Mouse (Mus musculus) MEL (cell line): ENCODE data around the gene Phf5a. TPM values are rescaled to one million over a fixed set of nuclear protein-coding genes. Genes with fewer than 3 reads are reported as not detected.

Experiments
- DNase-seq: peaks from one replicate; pipeline ENCODE4 v3.0.0; 2011; ENCODE audit warnings: low read depth, low spot score
- H3K27ac ChIP-seq: 2 replicates; pipeline ENCODE4 v1.5.1; 2012; ENCODE audit warnings: low read depth, mild to moderate bottlenecking, control low read depth, low read length, moderate library complexity; ENCODE audit not compliant: control insufficient read depth
- H3K27me3 ChIP-seq, 2 experiments: fragments of 150-350 bp in 1 of 2; sonication (generic) in 1 of 2; 2 replicates each; pipeline ENCODE4 v1.6.1; 2012; ENCODE audit warnings: low read length in 2 of 2, mild to moderate bottlenecking in 2 of 2, improper control_type of control experiment in 1 of 2, moderate library complexity in 1 of 2; ENCODE audit not compliant: insufficient read depth in 2 of 2, control insufficient read depth in 1 of 2
- H3K36me3 ChIP-seq, 2 experiments: 2 replicates each; pipeline ENCODE4 v1.6.1; 2012 to 2014; ENCODE audit warnings: low read length in 2 of 2, improper control_type of control experiment in 1 of 2, inconsistent platforms in 1 of 2, mild to moderate bottlenecking in 1 of 2; ENCODE audit not compliant: insufficient read depth in 2 of 2, control insufficient read depth in 1 of 2
- H3K4me1 ChIP-seq, 2 experiments: fragments of 150-350 bp in 1 of 2; sonication (generic) in 1 of 2; 2 replicates each; pipeline ENCODE4 v1.6.1; 2012; ENCODE audit warnings: low read length in 2 of 2, improper control_type of control experiment in 1 of 2, mild to moderate bottlenecking in 1 of 2; ENCODE audit not compliant: insufficient read depth in 2 of 2, control insufficient read depth in 1 of 2
- H3K4me3 ChIP-seq, 2 experiments: fragments of 150-350 bp in 1 of 2; sonication (generic) in 1 of 2; 2 replicates each; pipeline ENCODE4 v1.5.1; 2012; ENCODE audit warnings: low read depth in 2 of 2, low read length in 2 of 2, mild to moderate bottlenecking in 2 of 2, moderate library complexity in 2 of 2, control low read depth in 1 of 2, improper control_type of control experiment in 1 of 2; ENCODE audit not compliant: control insufficient read depth in 1 of 2, insufficient read depth in 1 of 2
- H3K79me2 ChIP-seq: 2 replicates; pipeline ENCODE4 v1.6.1; 2012; ENCODE audit warnings: mild to moderate bottlenecking, low read length, moderate library complexity; ENCODE audit not compliant: control insufficient read depth, poor library complexity, insufficient read depth
- H3K9ac ChIP-seq: 2 replicates; pipeline ENCODE4 v1.6.1; 2012; ENCODE audit warnings: low read depth, mild to moderate bottlenecking, control low read depth, low read length, moderate library complexity; ENCODE audit not compliant: control insufficient read depth, poor library complexity, severe bottlenecking
- H3K9me3 ChIP-seq: fragments of 150-350 bp; sonication (generic); replicated peaks from 2 replicates; pipeline ENCODE4 v1.6.1; 2012; ENCODE audit warnings: mild to moderate bottlenecking, low read length, improper control_type of control experiment, moderate library complexity; ENCODE audit not compliant: insufficient read depth
- BHLHE40 ChIP-seq: IDR thresholded peaks from 2 replicates; pipeline ENCODE4 v1.6.1; 2012; ENCODE audit warnings: low read depth, mild to moderate bottlenecking, inconsistent platforms, low read length, improper control_type of control experiment, borderline replicate concordance
- CHD2 ChIP-seq: IDR thresholded peaks from 2 replicates; pipeline ENCODE4 v1.6.1; 2011; ENCODE audit warnings: low read length, improper control_type of control experiment
- E2F4 ChIP-seq: IDR thresholded peaks from 2 replicates; pipeline ENCODE4 v1.6.1; 2011; ENCODE audit warnings: low read depth, low read length, improper control_type of control experiment, borderline replicate concordance
- GATA1 ChIP-seq: IDR thresholded peaks from 2 replicates; pipeline ENCODE4 v1.6.1; 2011; ENCODE audit warnings: low read depth, low read length, improper control_type of control experiment
- HCFC1 ChIP-seq: IDR thresholded peaks from 2 replicates; pipeline ENCODE4 v1.6.1; 2012; ENCODE audit warnings: low read depth, mild to moderate bottlenecking, inconsistent platforms, low read length, improper control_type of control experiment, moderate library complexity
- JUND ChIP-seq: IDR thresholded peaks from 2 replicates; pipeline ENCODE4 v1.6.1; 2011; ENCODE audit warnings: low read depth, mild to moderate bottlenecking, improper control_type of control experiment, low read length
- MAFK ChIP-seq: IDR thresholded peaks from 2 replicates; pipeline ENCODE4 v1.6.1; 2011; ENCODE audit warnings: low read depth, mild to moderate bottlenecking, low read length, improper control_type of control experiment, borderline replicate concordance
- MYC ChIP-seq: IDR thresholded peaks from 2 replicates; pipeline ENCODE4 v1.6.1; 2011; ENCODE audit warnings: low read depth, mild to moderate bottlenecking, low read length, improper control_type of control experiment, moderate library complexity
- NRF1 ChIP-seq: IDR thresholded peaks from 2 replicates; pipeline ENCODE4 v1.6.1; 2014; ENCODE audit warnings: low read depth, mild to moderate bottlenecking, inconsistent platforms, low read length, improper control_type of control experiment, moderate library complexity; ENCODE audit not compliant: poor library complexity, insufficient read depth, severe bottlenecking
- POLR2A ChIP-seq, 2 experiments: IDR thresholded peaks; 2 replicates each; pipeline ENCODE4 v1.6.1; 2011 to 2012; ENCODE audit warnings: low read length in 2 of 2, mild to moderate bottlenecking in 2 of 2, control low read depth in 1 of 2, improper control_type of control experiment in 1 of 2, low read depth in 1 of 2, moderate library complexity in 1 of 2; ENCODE audit not compliant: control insufficient read depth in 1 of 2, insufficient read depth in 1 of 2, poor library complexity in 1 of 2
- POLR2AphosphoS2 ChIP-seq: IDR thresholded peaks from 2 replicates; pipeline ENCODE4 v1.6.1; 2011; ENCODE audit warnings: low read length, improper control_type of control experiment
- POLR2AphosphoS5 ChIP-seq: IDR thresholded peaks from 2 replicates; pipeline ENCODE4 v1.6.1; 2012; ENCODE audit warnings: low read depth, borderline replicate concordance, mild to moderate bottlenecking, inconsistent platforms, low read length, moderate library complexity, mixed read lengths
- RAD21 ChIP-seq: IDR thresholded peaks from 2 replicates; pipeline ENCODE4 v1.6.1; 2011; ENCODE audit warnings: mild to moderate bottlenecking, low read depth, low read length, improper control_type of control experiment
- RCOR1 ChIP-seq: IDR thresholded peaks from 2 replicates; pipeline ENCODE4 v1.6.1; 2012; ENCODE audit warnings: low read depth, mild to moderate bottlenecking, inconsistent platforms, low read length, improper control_type of control experiment
- SIN3A ChIP-seq: IDR thresholded peaks from 2 replicates; pipeline ENCODE4 v1.6.1; 2012; ENCODE audit warnings: low read length, improper control_type of control experiment, inconsistent platforms
- SMC3 ChIP-seq: IDR thresholded peaks from 2 replicates; pipeline ENCODE4 v1.6.1; 2011; ENCODE audit warnings: low read depth, low read length, improper control_type of control experiment
- TBP ChIP-seq: IDR thresholded peaks from 2 replicates; pipeline ENCODE4 v1.8.0; 2011; ENCODE audit warnings: low read depth, low read length, improper control_type of control experiment
- TCF12 ChIP-seq: IDR thresholded peaks from 2 replicates; pipeline ENCODE4 v1.6.1; 2014; ENCODE audit warnings: low read depth, mild to moderate bottlenecking, inconsistent platforms, low read length, improper control_type of control experiment, moderate library complexity
- USF1 ChIP-seq: IDR thresholded peaks from 2 replicates; pipeline ENCODE4 v1.6.1; 2014; ENCODE audit warnings: low read depth, mild to moderate bottlenecking, inconsistent platforms, low read length, improper control_type of control experiment, moderate library complexity
- ZMIZ1 ChIP-seq: IDR thresholded peaks from 2 replicates; pipeline ENCODE4 v1.6.1; 2012; ENCODE audit warnings: low read depth, mild to moderate bottlenecking, inconsistent platforms, low read length, improper control_type of control experiment, moderate library complexity
- ZNF384 ChIP-seq: IDR thresholded peaks from 2 replicates; pipeline ENCODE4 v1.6.1; 2012; ENCODE audit warnings: low read depth, mild to moderate bottlenecking, inconsistent platforms, low read length, improper control_type of control experiment
- polyA plus RNA-seq, 2 experiments: library from polyadenylated mRNA; stranded (reverse) in 1 of 2; unstranded in 1 of 2; fragments of >175 nt in 1 of 2; fragments of >200 nt in 1 of 2; gene quantifications; 2 replicates each; pipeline versions ENCODE4 v1.2.1 to v1.2.4; 2012; ENCODE audit warnings: low replicate concordance in 2 of 2, low read depth in 1 of 2; ENCODE audit not compliant: insufficient read length in 2 of 2, insufficient read depth in 1 of 2, missing spikeins in 1 of 2
- total RNA-seq: library from RNA; depleted of rRNA; stranded (reverse); fragments of 300-350 nt; gene quantifications from 2 replicates; pipeline ENCODE4 v1.2.3, GENCODE M21; 2012

The Phf5a gene
- total and polyA plus RNA-seq, 3 experiments, result 128 to 164 TPM; not detected in 1

DNA sequence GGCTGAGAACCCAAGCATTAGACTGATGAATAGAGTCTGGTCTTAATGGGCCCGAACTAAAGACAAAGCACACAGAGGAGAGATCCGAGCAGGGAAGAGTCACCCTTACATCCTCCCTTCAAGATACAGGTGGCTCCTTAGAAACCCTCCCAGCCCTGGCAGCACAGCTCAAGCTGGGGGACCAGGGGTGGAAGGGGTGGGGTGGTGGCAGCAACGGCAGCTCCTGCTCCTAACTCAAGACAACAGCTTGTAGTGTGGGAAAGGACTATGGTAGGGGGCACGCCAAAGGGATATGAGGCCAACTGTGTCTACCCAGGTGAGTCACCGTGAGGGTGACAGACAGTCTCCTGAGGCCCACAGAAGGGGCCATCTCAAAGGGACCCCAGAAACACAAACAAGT, 23.9 kb downstream of the Phf5a start:
- H3K36me3 ChIP-seq, result peaks cover 0 to 6% of the 10 kb centered on the region in 2 experiments; a peak in 2 of 4 replicates
- DNase-seq, result no peak

GRCm38 (mm10) chr15:81847161-81847560, 24.6 kb downstream of the Phf5a start:
- no peak for DNase-seq
- H3K9me3 ChIP-seq, result no peaks in the 10 kb centered on the region
- H3K4me1 ChIP-seq, result no peaks in the 10 kb centered on the region
- no peaks in the 10 kb centered on the region for H3K27me3 ChIP-seq
- H3K79me2 ChIP-seq, result peaks cover 12% of the 10 kb centered on the region
- H3K4me3 ChIP-seq, result no peak overlapping the region
- TF ChIP-seq USF1, result no peak
- no peak for TF ChIP-seq CHD2
- TF ChIP-seq SIN3A, result no peak
- TF ChIP-seq POLR2A (IDR thresholded peaks at IDR 0.05; ENCODE audit: control insufficient read depth in 1 of 2, insufficient read depth in 1 of 2, low read depth in 1 of 2, low read length in 2 of 2, poor library complexity in 1 of 2), result no peak
- no peak for TF ChIP-seq GATA1
- no peak for TF ChIP-seq POLR2AphosphoS2
- TF ChIP-seq SMC3, result no peak
- TF ChIP-seq MAFK, result no peak
- TF ChIP-seq E2F4, result no peak
- TF ChIP-seq NRF1, result no peak
- TF ChIP-seq ZMIZ1, result no peak
- TF ChIP-seq BHLHE40, result no peak
- no peak for TF ChIP-seq MYC
- no peak overlapping the region for H3K27ac ChIP-seq
- H3K9ac ChIP-seq, result no peak overlapping the region
- H3K36me3 ChIP-seq, result peaks cover 0 to 6% of the 10 kb centered on the region in 2 experiments; a peak in 2 of 4 replicates

More for the DNA sequence above, 23.9 kb downstream of the Phf5a start:
- Histone ChIP-seq H3K27me3 (no peaks in the 10 kb centered on the region), H3K79me2 (peaks cover 15% of the 10 kb centered on the region), H3K9me3 (no peaks in the 10 kb centered on the region), H3K27ac (no peak overlapping the region), H3K4me3 (no peak overlapping the region), H3K9ac (no peak overlapping the region), H3K4me1 (no peaks in the 10 kb centered on the region)
- TF ChIP-seq ZMIZ1, result no peak
- no peak for TF ChIP-seq HCFC1
- no peak for TF ChIP-seq POLR2AphosphoS5
- TF ChIP-seq RAD21, result no peak
- no peak for TF ChIP-seq TBP
- no peak for TF ChIP-seq JUND
- no peak for TF ChIP-seq SMC3
- TF ChIP-seq RCOR1, result no peak
- TF ChIP-seq TCF12, result no peak
- no peak for TF ChIP-seq ZNF384
